Mouse (Mus musculus) CH12.LX (cell line): ENCODE measurements at regions not wholly inside any gene's neighbourhood (a gene's known extent, or its start where the extent isn't known, plus 50 kb on each side); places are given as distances from the start of the nearest gene placed in this dataset.

Source experiments
- CTCF ChIP-seq, 2 experiments: IDR thresholded peaks in 1 of 2; conservative IDR thresholded peaks in 1 of 2; 2 replicates each; pipeline ENCODE4 v1.5.1; 2011 to 2012; ENCODE audit warnings: low read depth in 2 of 2, low read length in 2 of 2, improper control_type of control experiment in 1 of 2, inconsistent platforms in 1 of 2, mild to moderate bottlenecking in 1 of 2, moderate library complexity in 1 of 2
- EP300 ChIP-seq: IDR thresholded peaks from 2 replicates; pipeline ENCODE4 v1.6.1; 2011; ENCODE audit warnings: low read length, improper control_type of control experiment
- POLR2A ChIP-seq: IDR thresholded peaks from 2 replicates; pipeline ENCODE4 v1.6.1; 2011; ENCODE audit warnings: low read depth, mild to moderate bottlenecking, improper control_type of control experiment, low read length
- POLR2AphosphoS2 ChIP-seq: IDR thresholded peaks from 2 replicates; pipeline ENCODE4 v1.6.1; 2011; ENCODE audit warnings: low read depth, low read length, improper control_type of control experiment
- SIN3A ChIP-seq: IDR thresholded peaks from 2 replicates; pipeline ENCODE4 v1.6.1; 2012; ENCODE audit warnings: low read length, improper control_type of control experiment, inconsistent platforms
- USF1 ChIP-seq: IDR thresholded peaks from 2 replicates; pipeline ENCODE4 v1.6.1; 2014; ENCODE audit warnings: low read depth, mild to moderate bottlenecking, inconsistent platforms, low read length, improper control_type of control experiment
- USF2 ChIP-seq: conservative IDR thresholded peaks from 2 replicates; pipeline ENCODE4 v1.6.1; 2011; ENCODE audit warnings: low read depth, low read length, improper control_type of control experiment

GRCm38 (mm10) chr1:19899889-19900310 is 691.2 kb downstream of the Tfap2b start:
- TF ChIP-seq POLR2A (no peak), USF2 (no peak), SIN3A (no peak), EP300 (no peak), POLR2AphosphoS2 (no peak), CTCF (conservative IDR thresholded peaks at IDR 0.05 in 1 of 2, IDR thresholded peaks at IDR 0.05 in 1 of 2; ENCODE audit: low read depth in 2 of 2, low read length in 2 of 2) (no peak), USF1 (no peak)
